Mouse (Mus musculus): ENCODE data around the gene 1700123L14Rik. TPM values are rescaled to one million over a fixed set of nuclear protein-coding genes. Genes with fewer than 3 reads are reported as not detected.

1700123L14Rik gene
- polyA plus RNA-seq, 1 experiment from 2014 or later, result not detected

Other genes with a start within 250 kb of the 1700123L14Rik start
- not detected in 2 replicates for gene Fam19a1, start 53.1 kb downstream of the 1700123L14Rik start, polyA plus RNA-seq (2015; fragmentation: Nextera tagmentation; extraction: Ambion mirVana)

Data from liver, embryonic 13.5 days (tissue).